Mouse (Mus musculus): ENCODE measurements around the gene Wdfy3.
"Not testable (repeated sequence)": the region's sequence is repeated elsewhere in the genome, so short reads cannot be mapped to it uniquely, and the experiment has no call there.

The Wdfy3 gene

DNA sequence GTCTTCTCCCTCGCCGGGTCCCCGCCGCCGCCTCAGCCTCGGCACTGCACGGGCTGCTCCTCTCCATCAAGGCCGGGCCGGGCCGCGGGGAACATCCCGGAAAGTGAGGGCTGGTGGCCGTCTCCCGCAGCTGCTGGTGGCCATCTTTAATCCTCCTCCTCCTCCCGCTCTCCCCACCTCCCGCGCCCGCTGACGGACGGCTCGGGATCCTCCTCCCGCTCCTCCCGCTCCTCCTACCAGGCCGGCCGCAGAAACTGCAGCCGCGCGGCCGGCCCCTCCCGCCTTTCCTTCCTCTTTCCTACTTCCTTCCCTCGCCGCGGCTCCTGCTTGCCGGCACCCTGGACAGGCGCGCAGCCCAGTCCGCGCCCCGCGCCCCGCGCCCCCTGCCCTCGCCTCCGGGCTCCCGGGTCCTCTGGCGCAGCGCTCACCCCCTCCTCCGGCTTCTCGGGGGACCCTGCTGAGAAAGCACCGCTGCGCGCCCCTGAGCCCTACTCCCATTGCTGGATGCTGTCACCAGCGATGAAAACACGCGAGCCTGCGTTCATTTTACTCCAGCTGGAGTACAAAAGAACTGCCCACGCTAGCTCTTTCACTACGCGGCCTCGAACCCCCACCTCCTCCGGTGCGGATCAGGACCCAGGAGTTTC, at the start of gene Wdfy3:
Gene Wdfy3 (minus strand): TSS at position 155 of the 647 bp plus-strand sequence.
- DNase-seq, result peak; percentile 93

DNA sequence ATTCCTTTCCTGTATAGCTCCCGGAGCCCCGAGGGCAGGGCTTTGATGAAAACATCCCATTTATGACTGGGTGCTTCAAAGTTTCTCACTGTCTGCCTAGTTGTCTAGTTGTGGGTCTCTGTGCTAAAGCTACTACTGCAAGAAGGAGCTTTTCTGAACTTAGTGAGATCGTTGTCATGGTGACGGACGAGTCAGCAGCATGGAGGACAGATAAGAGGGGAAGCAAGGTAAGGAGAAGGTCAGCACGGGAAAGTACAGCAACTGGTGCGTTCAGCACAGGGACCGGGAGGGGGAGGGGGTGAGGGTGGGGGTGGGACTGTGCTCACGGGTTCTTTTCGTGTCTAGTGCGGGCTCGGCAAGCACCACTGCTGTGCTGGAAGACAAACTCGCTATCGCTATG, 43.3 kb upstream of the Wdfy3 start:
- no peak for DNase-seq

DNA sequence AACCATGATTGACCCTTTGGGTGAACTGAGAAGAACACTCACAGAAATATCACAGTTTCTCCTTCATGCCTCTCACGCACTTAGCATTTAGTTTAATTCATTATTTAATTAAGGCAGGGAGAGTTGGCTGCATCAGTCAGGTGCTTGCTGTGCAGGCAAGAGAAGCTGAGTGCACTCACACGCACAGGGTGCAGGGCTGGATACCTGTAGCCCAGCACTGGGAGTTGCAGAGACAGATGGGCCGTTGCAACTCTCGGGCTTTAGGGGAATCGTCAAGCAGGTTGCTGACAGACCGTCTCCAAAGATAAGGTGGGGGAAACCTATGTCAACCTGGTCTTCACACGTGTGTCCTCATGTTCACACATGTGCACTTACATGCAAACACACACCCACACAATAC, 42.3 kb upstream of the Wdfy3 start:
- DNase-seq, result no peak

DNA sequence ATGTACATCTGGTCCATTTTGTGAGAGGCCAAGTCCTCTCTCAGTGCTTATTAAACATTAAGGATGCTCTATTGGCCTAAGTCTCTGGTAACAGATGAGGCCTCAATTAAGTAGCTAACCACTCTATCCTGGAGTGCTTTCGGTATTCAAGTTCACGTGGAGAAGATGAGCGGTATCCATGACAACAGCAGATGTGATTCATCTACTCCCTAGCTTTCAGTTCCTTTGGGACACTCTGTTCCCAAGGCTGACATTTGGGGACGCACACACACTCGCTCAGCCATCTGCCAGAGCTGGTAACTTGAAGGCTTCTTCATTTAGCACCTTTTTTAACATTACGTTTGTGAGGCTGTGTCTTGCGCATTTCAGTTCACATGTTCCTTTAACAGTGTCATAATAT, 40.3 kb upstream of the Wdfy3 start:
- peak; percentile 36 for DNase-seq

DNA sequence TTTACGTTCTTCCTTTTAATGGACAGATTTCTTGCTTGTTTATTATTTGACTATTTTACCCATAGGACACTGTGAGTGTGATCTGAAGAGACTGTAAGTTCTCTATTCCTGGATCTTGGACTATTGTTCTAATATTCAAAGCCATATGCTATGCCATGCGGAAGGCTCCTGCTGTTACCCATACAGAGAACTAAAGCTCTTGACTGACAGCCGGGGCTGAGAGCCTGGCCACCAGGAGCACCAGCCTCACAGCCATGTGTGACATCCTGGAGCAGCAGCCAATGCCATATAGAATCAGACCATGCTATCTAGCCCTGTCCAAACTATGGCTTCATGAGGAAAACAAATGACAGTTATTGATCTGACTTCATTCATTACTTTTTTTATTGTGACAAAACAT, 36.2 kb upstream of the Wdfy3 start:
- peak; percentile 57 for DNase-seq

DNA sequence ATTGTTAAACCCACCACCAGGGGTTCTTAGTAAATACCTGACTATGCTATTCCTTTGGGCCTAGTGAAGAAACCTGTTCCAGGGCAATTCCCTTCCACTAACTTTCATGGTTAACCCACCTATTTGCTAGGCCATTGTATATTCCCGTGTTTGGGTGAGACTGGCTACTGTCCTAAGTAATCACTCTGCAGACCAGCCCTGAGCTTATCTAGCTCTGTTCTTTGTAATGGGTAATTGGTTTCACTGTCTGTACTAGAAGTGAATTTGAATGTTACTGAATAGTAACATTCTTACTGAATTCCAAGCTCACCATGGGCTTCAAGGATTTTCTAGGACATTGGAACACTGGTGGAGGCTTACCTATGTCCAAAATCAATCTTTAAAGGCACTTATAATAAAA, 32.1 kb upstream of the Wdfy3 start:
- DNase-seq, result not testable (repeated sequence)

DNA sequence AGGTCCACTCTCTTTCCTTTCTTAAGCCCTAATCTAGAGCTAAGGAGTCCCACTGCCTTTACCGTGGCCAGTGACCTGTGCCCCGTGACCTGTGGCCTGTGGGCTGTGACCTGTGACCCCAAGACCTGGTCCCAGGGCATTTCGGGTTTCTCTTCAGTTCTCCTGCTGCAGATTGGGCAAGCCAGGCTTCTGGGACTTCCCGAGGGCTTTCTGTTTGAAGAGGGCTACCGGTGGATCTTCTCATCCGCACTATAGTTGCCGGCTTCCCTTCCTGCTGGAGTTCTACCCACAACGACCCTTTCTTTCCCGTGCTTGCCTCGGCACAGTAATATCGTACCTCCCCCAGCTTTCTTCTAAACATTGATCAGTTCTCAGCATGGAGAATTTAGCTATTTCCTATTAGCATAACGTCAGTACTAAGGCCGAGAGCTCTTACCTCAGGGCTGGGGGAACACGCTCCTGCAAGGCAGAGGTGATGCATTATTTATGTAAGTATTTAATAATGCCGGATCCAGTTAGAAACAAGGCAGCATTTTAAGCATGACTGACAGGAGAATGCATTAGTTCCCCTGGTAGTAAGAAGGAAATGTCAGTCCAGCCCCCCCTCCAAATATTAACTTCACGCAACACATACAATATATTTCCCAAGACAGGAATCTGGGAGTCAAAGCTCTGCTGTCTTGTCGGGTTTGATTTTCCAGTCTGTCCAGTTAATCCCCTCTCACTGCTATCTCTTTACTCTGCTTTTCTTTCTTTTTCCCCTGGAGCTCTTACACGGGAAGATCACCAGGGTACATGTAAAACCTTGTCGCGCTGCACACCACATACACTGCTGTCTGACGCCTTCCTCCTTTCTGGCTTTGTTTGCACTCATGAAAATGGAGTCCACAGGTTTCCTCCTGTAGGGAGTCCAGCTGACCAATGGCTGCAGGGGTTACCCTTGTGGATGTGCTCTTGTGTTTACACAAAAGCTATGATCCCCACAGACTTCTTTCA, 30.8 kb upstream of the Wdfy3 start:
- DNase-seq, result no peak

DNA sequence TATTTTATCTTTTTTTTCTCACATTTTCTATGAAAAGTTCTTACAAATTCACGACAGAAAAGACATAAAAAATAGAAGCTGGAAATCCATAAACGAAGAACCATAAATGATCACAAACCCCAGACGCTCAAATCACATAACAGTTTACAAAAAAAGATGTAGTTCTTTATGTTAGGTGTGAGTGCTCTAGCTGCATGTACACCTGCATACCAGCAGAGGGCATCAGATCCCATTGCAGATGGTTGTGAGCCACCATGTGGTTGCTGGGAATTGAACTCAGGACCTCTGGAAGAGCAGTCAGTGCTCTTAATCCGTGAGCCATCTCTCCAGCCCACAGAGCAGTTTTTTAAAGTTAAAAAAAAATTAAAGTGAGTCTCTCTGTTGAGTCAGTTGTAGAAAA, 25.9 kb upstream of the Wdfy3 start:
- DNase-seq, result no peak

DNA sequence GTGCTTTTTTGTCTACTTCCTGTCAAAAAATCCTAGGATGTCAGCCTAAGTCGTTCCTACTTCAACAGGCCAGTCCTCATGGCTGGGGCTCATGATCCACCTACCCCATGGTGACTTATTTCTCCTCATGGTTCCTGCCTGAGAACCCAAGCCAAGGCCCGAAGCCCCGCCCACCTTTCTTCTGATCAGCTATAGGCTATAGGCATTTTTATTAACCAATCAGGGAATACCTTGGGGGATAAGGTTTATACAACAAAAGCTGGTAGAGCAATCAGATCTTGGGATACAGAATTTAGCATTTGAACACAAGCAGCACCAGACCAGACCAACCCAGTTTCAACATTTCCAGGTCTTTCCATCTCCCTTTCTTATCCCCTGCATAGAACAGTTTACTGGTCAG, 21.0 kb upstream of the Wdfy3 start:
- DNase-seq, result no peak

DNA sequence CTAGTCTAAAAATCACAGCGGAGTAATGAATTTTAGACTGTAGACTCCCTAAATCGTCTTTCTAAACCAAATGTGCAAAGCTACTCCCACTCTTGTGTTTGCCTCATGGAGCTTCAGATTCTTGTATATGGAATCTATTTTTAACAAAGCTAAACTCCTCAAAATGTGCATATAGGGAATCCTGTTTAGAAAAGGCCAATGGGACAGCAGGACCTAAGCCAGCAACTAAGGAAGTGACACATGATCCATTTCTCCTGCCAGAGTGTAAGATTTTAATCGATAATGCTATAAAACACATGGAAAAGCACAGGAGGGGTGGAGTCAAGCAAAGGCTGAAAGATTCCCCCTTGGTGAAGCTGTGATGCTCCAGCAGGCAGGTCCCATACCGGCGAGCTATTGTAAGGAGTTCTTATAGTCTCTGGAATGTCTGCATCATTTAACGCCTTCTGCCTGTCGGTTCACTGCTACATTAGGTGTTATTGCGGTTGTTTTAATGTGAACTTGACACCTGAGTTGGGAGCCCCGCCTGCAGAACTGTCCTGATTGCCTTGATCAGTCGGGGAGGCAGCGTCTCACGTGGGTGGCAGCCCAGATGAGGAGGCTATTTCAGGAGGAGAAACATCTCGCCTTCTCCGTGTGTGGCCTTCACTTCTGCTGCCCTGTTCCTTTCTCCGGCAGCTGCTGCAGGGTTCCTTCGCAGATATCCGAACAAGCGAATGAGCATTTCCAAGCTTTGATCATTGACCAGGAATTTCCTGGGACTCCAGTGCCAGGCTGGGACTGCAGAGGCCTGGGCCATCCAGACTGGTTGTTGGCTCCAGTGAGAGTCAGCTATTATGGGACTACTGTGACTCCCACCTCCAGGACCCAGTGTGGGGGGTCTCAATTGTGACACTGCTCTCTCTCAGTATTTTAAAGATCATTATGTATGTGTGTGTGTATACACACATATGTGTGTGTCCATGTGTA, 15.3 kb upstream of the Wdfy3 start:
- no peak for DNase-seq

DNA sequence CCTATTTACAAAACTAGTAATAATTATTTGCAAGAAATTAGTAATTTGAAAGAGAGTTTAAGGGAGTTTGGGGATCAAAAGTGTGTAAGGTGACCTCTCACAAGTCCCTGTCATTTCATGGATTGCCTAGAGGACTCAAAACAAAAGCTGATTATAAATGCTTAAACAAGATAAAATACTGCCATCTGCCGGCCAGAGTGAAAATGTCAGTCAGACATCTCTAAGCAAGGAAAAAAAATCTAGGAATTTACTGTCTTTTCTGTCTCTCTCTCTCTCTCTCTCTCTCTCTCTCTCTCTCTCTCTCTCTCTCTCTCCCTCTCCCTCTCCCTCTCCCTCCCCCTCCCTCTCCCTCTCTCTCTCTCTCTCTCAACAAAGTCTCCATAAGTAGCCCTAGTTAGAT, 4.4 kb upstream of the Wdfy3 start:
- DNase-seq, result peak; percentile 76

DNA sequence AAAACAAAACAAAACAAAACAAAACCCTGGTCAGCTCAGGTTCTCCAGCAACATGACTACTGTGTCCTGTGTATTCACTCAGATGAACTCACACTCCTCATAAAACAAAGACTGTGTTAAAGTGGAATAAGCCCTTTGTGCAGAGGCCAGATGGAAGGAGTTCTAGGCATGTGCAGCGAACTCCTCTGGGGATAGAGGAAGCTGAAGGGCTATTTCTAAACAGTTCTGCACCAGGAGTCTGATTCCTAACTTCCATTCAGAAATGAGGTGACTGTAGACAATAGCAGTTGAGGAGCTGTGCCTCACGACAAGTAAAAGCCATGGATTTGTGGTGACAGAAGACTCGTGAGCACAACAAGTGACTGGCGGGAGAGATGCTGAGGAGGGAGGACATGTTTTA, 2.3 kb upstream of the Wdfy3 start:
- no peak for DNase-seq

DNA sequence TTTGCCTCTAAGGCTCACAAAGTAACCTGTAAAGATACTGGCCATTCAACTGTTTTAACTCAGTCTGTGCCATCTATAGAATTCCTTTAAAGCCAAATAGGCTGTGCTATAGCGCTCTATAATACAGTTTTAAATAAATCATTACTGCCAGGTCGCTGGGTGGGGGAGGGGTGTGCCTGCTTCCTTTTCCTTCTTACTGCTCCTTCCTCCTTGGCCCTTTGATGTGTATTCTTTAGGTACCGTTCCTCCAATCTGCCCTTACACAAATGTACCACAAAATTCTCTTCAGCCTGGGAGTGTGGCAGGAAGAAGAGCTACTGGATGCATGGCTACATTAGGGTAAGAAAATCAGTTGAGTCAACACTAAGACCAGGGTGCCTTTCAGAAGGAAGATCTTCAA, 1.5 kb upstream of the Wdfy3 start:
- DNase-seq, result no peak

DNA sequence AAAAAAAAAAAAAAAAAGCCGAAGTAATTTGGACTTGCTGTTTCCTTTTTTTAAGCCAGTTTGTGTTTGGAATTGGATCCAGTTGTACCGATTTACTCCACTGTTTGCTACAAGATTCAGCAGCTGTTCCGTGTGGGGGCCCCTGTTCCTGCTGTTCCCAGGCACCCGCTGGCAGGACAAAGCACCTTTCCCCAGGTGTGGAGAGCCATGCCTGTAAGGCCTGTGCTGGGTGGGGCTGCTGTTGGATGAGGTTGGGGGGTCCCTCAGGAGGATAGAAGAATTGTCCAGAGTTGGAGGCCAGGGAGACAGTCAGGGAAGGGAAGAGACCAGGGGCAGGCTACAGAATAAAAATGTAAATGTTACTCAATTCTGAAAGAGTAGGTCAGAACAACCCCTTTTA, 1.1 kb upstream of the Wdfy3 start:
- peak; percentile 62 for DNase-seq

DNA sequence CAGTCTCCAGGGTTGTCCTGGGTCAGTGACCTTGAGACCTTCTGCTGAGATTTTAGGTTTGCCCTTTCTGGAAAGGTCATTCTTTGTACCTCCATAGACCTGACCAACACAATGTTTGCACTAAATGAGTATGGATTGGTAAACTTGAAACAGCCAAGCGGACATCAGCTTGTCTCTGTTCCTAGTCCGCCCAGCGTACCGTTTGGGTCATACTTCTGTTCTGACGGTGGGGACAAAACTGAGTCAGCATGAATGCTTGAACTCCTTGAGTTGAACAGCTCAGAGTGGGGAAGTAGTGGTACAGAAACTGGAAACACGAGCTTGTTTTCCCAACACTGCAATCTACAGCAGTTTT, 670 bp upstream of the Wdfy3 start:
- DNase-seq, result peak; percentile 43

DNA sequence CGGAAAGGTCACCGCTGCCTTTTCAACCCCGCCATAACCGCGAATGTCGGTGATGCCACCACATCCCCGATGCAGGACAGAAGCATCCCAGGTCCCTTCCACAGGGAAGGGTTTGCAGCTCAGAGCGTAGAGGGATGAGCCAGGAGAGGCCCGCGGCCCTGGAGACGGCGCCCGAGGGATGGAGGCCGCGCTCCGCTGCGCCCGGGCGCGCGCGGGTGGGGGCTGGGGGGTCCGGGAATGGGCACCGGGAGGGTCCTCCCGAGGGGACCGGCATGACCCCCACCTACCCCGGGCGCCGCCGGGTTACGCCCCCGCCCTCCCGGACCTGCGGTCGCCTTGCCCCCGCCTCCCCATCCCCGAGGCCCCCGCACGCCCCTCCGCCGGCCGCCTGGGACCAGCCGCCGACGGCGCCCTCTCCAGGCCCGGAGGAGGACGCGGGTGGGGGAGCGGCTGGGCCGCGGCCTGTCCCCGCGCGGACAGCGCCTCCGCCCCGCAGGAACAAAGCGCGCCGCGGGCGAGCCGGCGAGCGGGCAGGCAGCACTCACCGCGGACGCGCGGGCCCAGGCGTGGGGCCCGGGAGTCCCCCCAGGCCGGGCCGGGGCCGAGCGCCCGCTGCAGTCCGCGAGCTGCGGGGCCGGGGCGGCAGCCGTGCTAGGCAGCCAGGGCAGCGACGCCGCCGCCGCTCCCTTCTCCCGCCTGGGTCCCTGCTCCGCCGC, 512 bp downstream of the Wdfy3 start:
- peak; percentile 77 for DNase-seq

DNA sequence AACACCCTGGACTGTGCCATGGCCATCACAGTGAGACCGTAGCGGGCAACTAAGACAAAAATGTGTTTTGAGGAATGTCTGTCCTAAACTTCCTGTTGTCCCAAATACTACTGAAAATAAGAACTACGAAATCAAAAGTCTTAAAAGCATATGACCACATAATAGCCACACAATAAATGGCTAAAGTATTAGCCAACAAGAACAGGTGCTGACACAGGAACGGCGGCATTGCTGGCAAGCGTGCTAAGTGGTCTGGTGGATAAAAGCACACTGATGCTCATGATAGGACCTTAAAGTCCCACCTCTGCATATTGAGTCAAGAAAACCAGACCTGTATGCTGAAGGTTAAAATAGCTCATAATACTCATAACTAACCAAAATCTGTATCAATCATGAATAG, 3.3 kb downstream of the Wdfy3 start:
- no peak for DNase-seq

DNA sequence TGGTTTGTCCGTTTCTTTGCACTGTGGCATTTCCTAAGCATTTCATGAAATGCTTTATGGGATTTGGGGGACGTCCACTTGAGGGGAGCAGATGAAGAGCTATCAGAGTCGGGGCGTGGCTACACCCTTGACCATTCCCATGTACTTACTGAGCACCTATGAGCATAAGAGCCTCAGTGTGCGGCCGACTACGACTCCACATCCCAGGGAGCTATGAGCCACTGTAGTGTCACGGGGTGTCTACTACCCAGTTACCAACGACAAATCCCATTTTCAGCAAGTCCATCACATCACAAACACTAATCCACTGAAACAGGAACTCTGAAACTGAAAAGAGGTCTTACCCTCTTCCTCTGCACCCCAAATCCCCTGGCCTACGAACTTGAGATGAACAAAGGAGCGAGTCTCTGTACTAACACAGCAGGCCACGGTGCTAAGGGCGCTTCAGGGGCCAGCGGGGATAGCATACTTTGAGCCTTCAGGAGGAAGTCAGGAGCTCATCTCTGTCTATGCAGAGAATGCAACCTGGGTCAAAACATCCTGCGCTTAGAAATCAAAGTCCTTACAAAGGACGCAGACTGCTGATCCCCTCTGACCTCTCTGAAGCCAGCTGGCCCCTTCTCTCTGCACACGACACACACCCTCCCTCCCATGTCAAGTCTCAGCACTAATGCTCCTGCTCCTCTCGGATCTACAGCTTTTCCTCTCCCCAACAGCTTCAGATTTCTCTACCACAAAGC, 6.5 kb downstream of the Wdfy3 start:
- DNase-seq, result no peak

DNA sequence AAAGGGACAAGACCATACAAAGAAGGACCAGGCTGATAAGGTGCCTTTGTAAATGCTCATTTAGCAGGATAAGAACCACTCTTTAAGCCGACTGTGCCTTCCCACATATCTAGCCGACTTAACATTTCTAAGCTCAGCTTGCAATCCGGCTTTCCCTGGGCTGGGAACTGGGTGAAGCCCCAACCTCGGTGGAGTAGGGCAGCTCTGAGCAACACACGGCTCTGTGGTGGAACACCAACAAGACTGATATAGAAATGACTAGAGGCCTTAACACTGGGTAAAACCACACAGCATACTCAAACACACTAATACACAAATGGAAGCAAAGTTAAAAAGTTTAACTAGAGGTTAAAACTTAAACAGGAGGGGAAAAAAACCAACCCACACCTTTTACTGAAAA, 7.9 kb downstream of the Wdfy3 start:
- DNase-seq, result no peak

DNA sequence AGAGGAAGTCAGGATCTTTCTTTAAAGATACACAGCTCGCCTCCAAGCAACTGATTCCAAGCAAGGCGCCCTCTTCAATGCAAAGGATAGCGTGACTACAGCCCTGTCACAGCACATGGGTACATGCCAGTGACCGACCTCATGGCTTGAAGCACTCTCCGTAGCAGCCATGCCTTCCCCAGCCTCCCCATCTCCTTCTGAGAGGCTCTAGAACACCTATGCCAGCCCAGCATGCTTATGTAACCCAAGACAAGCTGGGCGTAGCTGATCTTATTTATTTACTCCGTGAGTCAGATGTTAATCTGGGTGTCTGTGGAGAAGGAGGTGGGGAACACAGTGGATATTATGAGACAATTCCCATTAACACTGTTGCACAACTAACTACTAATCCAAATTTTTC, 13.8 kb downstream of the Wdfy3 start:
- DNase-seq, result peak; percentile 65

DNA sequence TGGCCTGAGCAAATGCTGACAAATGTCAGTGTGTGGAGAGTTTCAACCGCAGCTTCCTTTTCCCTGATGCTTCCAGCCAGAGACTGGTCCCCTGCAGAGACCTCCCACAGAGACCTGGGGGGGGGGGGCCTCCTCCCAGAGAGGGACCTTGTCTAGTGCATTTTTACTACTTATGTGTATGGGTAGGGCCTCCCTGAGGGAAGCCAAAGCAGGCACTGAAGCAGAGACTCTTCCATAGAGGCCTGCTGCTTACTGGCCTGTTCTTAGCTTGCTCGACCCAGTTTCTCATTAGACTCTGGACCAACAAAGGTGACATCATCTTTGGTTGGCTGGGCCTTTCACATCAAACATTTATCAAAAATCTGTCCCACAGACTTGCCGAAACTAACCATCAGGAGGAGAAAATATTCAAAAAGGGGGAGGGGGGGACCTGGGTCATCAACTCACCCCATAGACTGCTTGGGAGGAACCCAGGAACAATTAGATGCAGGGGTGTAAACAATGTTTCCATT, 14.5 kb downstream of the Wdfy3 start:
- peak; percentile 71 for DNase-seq
